Mouse (Mus musculus) embryonic facial prominence, embryonic 12.5 days (tissue): ENCODE results near the gene Fgd6. TPM values are rescaled to one million over a fixed set of nuclear protein-coding genes. Genes with fewer than 3 reads are reported as not detected.

Experiments
- ATAC-seq: fragments of 200-750 bp; cut with Nextera tagmentation; 2 replicates; pipeline ENCODE4 v1.8.0; 2017; ENCODE audit not compliant: insufficient number of reproducible peaks, insufficient read depth, low FRiP score, low TSS enrichment
- H3K27ac ChIP-seq: fragments of 300-500 bp; sonication (generic); 2 replicates; pipeline ENCODE4 v1.5.1; 2016; ENCODE audit warnings: mild to moderate bottlenecking
- H3K27me3 ChIP-seq: fragments of 300-500 bp; sonication (generic); 2 replicates; pipeline ENCODE4 v1.6.1; 2016; ENCODE audit warnings: mild to moderate bottlenecking, moderate library complexity
- H3K36me3 ChIP-seq: fragments of 300-500 bp; sonication (generic); 2 replicates; pipeline ENCODE4 v1.6.1; 2016; ENCODE audit warnings: mild to moderate bottlenecking
- H3K4me1 ChIP-seq: fragments of 300-500 bp; sonication (generic); 2 replicates; pipeline ENCODE4 v1.6.1; 2016
- H3K4me2 ChIP-seq: fragments of 300-500 bp; sonication (generic); replicated peaks from 2 replicates; pipeline ENCODE4 v1.6.1; 2016; ENCODE audit warnings: mild to moderate bottlenecking, moderate library complexity
- H3K4me3 ChIP-seq: fragments of 300-500 bp; sonication (generic); 2 replicates; pipeline ENCODE4 v1.5.1; 2016; ENCODE audit warnings: mild to moderate bottlenecking
- H3K9ac ChIP-seq: fragments of 300-500 bp; sonication (generic); 2 replicates; pipeline ENCODE4 v1.6.1; 2016; ENCODE audit warnings: mild to moderate bottlenecking, moderate library complexity
- H3K9me3 ChIP-seq: fragments of 300-500 bp; sonication (generic); 2 replicates; pipeline ENCODE4 v1.6.1; 2016; ENCODE audit warnings: mild to moderate bottlenecking, moderate library complexity
- WGBS: fragments of 180-500 bp; shearing (Covaris S2); methylation state at CpG from one replicate; pipeline ENCODE4 v1.1.7; 2016; 5-methylcytosine and 5-hydroxymethylcytosine counted together
- polyA plus RNA-seq: library from polyadenylated mRNA; unstranded; fragments of >200 nt; fragmentation: Nextera tagmentation; extraction: Ambion mirVana; gene quantifications from 2 replicates; pipeline ENCODE4 v1.2.1, GENCODE M21; 2016

Gene Fgd6
- polyA plus RNA-seq, 1 experiment from 2014 or later = 4.0 TPM

GRCm38 (mm10) chr10:94072916-94073465, 37.2 kb downstream of the Fgd6 start:
- peaks cover 23% of the 10 kb centered on the region for H3K4me1 ChIP-seq
- peak overlapping the region; percentile 71 for H3K27ac ChIP-seq
- 58% methylated on average over 4 of the region's 4 CpGs for WGBS
- no peaks in the 10 kb centered on the region for H3K9me3 ChIP-seq
- ATAC-seq = no peak
- no peak overlapping the region for H3K4me2 ChIP-seq
- no peak overlapping the region for H3K9ac ChIP-seq
- no peaks in the 10 kb centered on the region for H3K27me3 ChIP-seq
- no peak overlapping the region for H3K4me3 ChIP-seq
- no peaks in the 10 kb centered on the region for H3K36me3 ChIP-seq

- WGBS = 62% methylated on average over 14 of the region's 14 CpGs
- ATAC-seq = no peak
- peaks cover 19% of the 10 kb centered on the region for H3K4me1 ChIP-seq
- H3K4me2 ChIP-seq = no peak overlapping the region
- H3K27ac ChIP-seq = no peak overlapping the region
- H3K27me3 ChIP-seq = no peaks in the 10 kb centered on the region
- no peaks in the 10 kb centered on the region for H3K9me3 ChIP-seq
- no peaks in the 10 kb centered on the region for H3K36me3 ChIP-seq
- H3K4me3 ChIP-seq = no peak overlapping the region
- H3K9ac ChIP-seq = no peak overlapping the region
Observed at GRCm38 (mm10) chr10:94076966-94077825, 41.4 kb downstream of the Fgd6 start.

GRCm38 (mm10) chr10:94080740-94081139, 44.9 kb downstream of the Fgd6 start:
- no peak for ATAC-seq
- H3K9ac ChIP-seq = no peak overlapping the region
- no peak overlapping the region for H3K4me2 ChIP-seq
- 55% methylated on average over 3 of the region's 3 CpGs for whole genome bisulfite sequencing
- H3K9me3 ChIP-seq = no peaks in the 10 kb centered on the region
- H3K36me3 ChIP-seq = no peaks in the 10 kb centered on the region
- H3K4me3 ChIP-seq = no peak overlapping the region
- peaks cover 9% of the 10 kb centered on the region for H3K4me1 ChIP-seq
- H3K27me3 ChIP-seq = no peaks in the 10 kb centered on the region
- no peak overlapping the region for H3K27ac ChIP-seq

GRCm38 (mm10) chr10:94082040-94082734, 46.4 kb downstream of the Fgd6 start:
- ATAC-seq = no peak
- no peak overlapping the region for H3K27ac ChIP-seq
- no peaks in the 10 kb centered on the region for H3K27me3 ChIP-seq
- H3K36me3 ChIP-seq = no peaks in the 10 kb centered on the region
- no peaks in the 10 kb centered on the region for H3K9me3 ChIP-seq
- H3K4me2 ChIP-seq = no peak overlapping the region
- WGBS = 55% methylated on average over 7 of the region's 7 CpGs
- peaks cover 9% of the 10 kb centered on the region for H3K4me1 ChIP-seq
- no peak overlapping the region for H3K9ac ChIP-seq
- H3K4me3 ChIP-seq = no peak overlapping the region

- WGBS = 79% methylated on average over 8 of the region's 8 CpGs
- no peak overlapping the region for H3K27ac ChIP-seq
- ATAC-seq = no peak
Observed at GRCm38 (mm10) chr10:94086315-94086714, 50.5 kb downstream of the Fgd6 start.

GRCm38 (mm10) chr10:94087367-94088077, 51.7 kb downstream of the Fgd6 start:
- Histone ChIP-seq H3K9ac (no peak overlapping the region), H3K4me1 (0 out of 2 replicates have a peak, but pooled peaks cover 3% of the 10 kb centered on the region), H3K4me3 (no peak overlapping the region), H3K27ac (no peak overlapping the region), H3K36me3 (peaks cover 4% of the 10 kb centered on the region; the same call in 1 of the 2 replicates), H3K9me3 (no peaks in the 10 kb centered on the region), H3K4me2 (no peak overlapping the region), H3K27me3 (no peaks in the 10 kb centered on the region)
- WGBS = 76% methylated on average over 8 of the region's 11 CpGs
- no peak for ATAC-seq

More at GRCm38 (mm10) chr10:94086315-94086714, 50.5 kb downstream of the Fgd6 start:
- Histone ChIP-seq H3K4me1 (peaks cover 7% of the 10 kb centered on the region; the same call in 1 of the 2 replicates), H3K4me2 (no peak overlapping the region), H3K9ac (no peak overlapping the region), H3K27me3 (no peaks in the 10 kb centered on the region), H3K36me3 (0 out of 2 replicates have a peak, but pooled peaks cover under 1% of the 10 kb centered on the region), H3K9me3 (no peaks in the 10 kb centered on the region), H3K4me3 (no peak overlapping the region)

- WGBS = 90% methylated on average over 3 of the region's 3 CpGs
- Histone ChIP-seq H3K27me3 (no peaks in the 10 kb centered on the region), H3K27ac (no peak overlapping the region), H3K4me3 (no peak overlapping the region), H3K36me3 (peaks cover 4% of the 10 kb centered on the region; the same call in 1 of the 2 replicates), H3K9ac (no peak overlapping the region), H3K4me2 (no peak overlapping the region), H3K4me1 (0 out of 2 replicates have a peak, but pooled peaks cover 3% of the 10 kb centered on the region), H3K9me3 (no peaks in the 10 kb centered on the region)
- ATAC-seq = no peak
Observed at GRCm38 (mm10) chr10:94090032-94090431, 54.2 kb downstream of the Fgd6 start.

GRCm38 (mm10) chr10:94093534-94093933, 57.7 kb downstream of the Fgd6 start:
- Histone ChIP-seq H3K36me3 (peaks cover 4% of the 10 kb centered on the region; the same call in 1 of the 2 replicates), H3K9me3 (no peaks in the 10 kb centered on the region), H3K27ac (no peak overlapping the region), H3K4me2 (no peak overlapping the region), H3K27me3 (no peaks in the 10 kb centered on the region), H3K9ac (no peak overlapping the region), H3K4me3 (no peak overlapping the region), H3K4me1 (no peaks in the 10 kb centered on the region; the same call in 1 of the 2 replicates)
- no peak for ATAC-seq
- WGBS = 49% methylated on average over 5 of the region's 5 CpGs

- no peak for ATAC-seq
- Histone ChIP-seq H3K36me3 (peaks cover 4% of the 10 kb centered on the region; the same call in 1 of the 2 replicates), H3K27me3 (no peaks in the 10 kb centered on the region), H3K27ac (no peak overlapping the region), H3K9me3 (no peaks in the 10 kb centered on the region), H3K4me3 (no peak overlapping the region), H3K4me1 (no peaks in the 10 kb centered on the region; the same call in 1 of the 2 replicates), H3K9ac (no peak overlapping the region), H3K4me2 (no peak overlapping the region)
- 78% methylated on average over 17 of the region's 17 CpGs for WGBS
Observed at GRCm38 (mm10) chr10:94095743-94096465, 60.1 kb downstream of the Fgd6 start.

- Histone ChIP-seq H3K9me3 (no peaks in the 10 kb centered on the region), H3K4me1 (no peaks in the 10 kb centered on the region; the same call in 1 of the 2 replicates), H3K27me3 (no peaks in the 10 kb centered on the region), H3K27ac (no peak overlapping the region), H3K36me3 (no peaks in the 10 kb centered on the region; the same call in 1 of the 2 replicates), H3K9ac (no peak overlapping the region), H3K4me3 (no peak overlapping the region), H3K4me2 (no peak overlapping the region)
- WGBS = 78% methylated on average over 3 of the region's 3 CpGs
- ATAC-seq = no peak
Observed at GRCm38 (mm10) chr10:94097081-94097845, 61.5 kb downstream of the Fgd6 start.
